Mouse (Mus musculus): Measurements from ENCODE around the gene Rsph14. TPM values are rescaled to one million over a fixed set of nuclear protein-coding genes. Genes with fewer than 3 reads are reported as not detected.

Rsph14 gene
- polyA plus RNA-seq, 1 experiment from 2014 or later = not detected

DNA sequence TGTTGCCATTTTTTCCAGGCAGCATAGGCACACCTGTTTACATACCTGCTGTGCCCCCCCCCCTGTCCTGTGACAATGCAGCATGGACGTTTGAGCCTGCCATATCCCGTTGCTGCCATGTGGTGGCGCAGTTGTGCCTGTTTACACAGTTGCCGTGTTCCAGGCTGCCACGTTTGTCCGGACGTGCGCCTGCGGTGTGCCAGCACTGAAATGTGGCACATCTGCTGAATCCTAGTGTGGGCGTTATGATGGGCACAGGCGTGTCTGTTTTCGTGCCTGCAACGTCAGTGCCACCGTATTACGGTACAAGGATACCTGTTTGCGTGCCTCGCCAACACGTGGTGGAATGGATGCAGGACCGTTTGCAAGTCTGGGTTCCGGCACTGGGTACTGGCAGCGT, 107.1 kb downstream of the Rsph14 start:
- Histone ChIP-seq H3K9me3 (ENCODE audit: control insufficient read depth, low read length) (no peaks in the 10 kb centered on the region), H3K4me2 (replicated peaks; ENCODE audit: low read depth, low read length) (peak overlapping the region; percentile 21), H3K4me3 (ENCODE audit: low read length) (no peak overlapping the region), H3K27ac (ENCODE audit: low read depth, low read length) (no peak overlapping the region), H3K9ac (ENCODE audit: low read depth, low read length) (no peak overlapping the region), H3K4me1 (ENCODE audit: control insufficient read depth, insufficient read depth, low read length) (no peaks in the 10 kb centered on the region), H3K27me3 (ENCODE audit: control insufficient read depth, insufficient read depth, low read length) (no peaks in the 10 kb centered on the region), H3K36me3 (ENCODE audit: control insufficient read depth, insufficient read depth, low read length) (no peaks in the 10 kb centered on the region)
- no peak for ATAC-seq (ENCODE audit: low FRiP score, low TSS enrichment)
- WGBS = 18% methylated on average over 21 of the region's 21 CpGs

DNA sequence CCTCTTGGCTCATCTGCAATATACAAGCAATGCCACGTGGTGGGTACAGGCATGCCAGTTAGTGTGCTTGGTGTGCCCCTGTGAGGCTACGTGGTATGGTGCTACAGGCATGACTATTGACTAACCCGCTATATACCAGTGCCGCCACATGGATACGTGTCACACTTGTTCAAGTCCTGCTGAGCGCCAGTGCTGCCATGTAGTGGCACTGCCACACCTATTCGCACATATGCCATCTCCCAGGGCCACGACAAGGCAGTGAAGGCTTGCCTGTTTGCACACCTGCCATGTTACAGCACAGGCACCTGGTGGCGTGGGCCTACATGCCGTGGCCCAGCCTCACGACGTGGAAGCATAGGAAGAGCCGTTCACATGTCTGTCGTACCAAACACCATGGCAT, 108.1 kb downstream of the Rsph14 start:
- Histone ChIP-seq H3K4me2 (replicated peaks; ENCODE audit: low read depth, low read length) (no peak overlapping the region), H3K4me3 (ENCODE audit: low read length) (no peak overlapping the region), H3K36me3 (ENCODE audit: control insufficient read depth, insufficient read depth, low read length) (no peaks in the 10 kb centered on the region), H3K27ac (ENCODE audit: low read depth, low read length) (no peak overlapping the region), H3K27me3 (ENCODE audit: control insufficient read depth, insufficient read depth, low read length) (no peaks in the 10 kb centered on the region), H3K4me1 (ENCODE audit: control insufficient read depth, insufficient read depth, low read length) (no peaks in the 10 kb centered on the region), H3K9me3 (ENCODE audit: control insufficient read depth, low read length) (no peaks in the 10 kb centered on the region), H3K9ac (ENCODE audit: low read depth, low read length) (no peak overlapping the region)
- ATAC-seq (ENCODE audit: low FRiP score, low TSS enrichment) = no peak
- 93% methylated on average over 14 of the region's 14 CpGs for WGBS

DNA sequence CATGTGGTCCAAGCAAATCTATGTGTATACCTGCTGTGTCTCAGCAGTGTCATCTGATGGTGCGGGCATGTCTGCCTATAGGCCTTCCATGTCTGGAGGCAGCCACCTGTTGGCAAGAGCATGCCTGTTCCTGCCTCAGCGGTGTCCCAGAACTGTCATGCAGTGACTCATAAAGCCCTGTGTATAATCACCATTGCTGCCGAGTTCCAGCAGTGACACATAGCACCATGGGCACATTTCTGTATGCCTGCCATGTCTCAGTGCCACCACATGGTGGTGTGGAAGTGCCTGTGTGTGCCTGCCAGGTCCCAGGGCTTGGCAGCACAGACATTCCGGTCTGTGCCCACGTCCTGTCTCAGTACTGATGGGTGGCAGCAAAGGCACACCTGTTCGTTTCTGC, 109.6 kb downstream of the Rsph14 start:
- ATAC-seq (ENCODE audit: low FRiP score, low TSS enrichment) = no peak
- H3K4me1 ChIP-seq (ENCODE audit: control insufficient read depth, insufficient read depth, low read length) = no peaks in the 10 kb centered on the region
- H3K4me2 ChIP-seq (replicated peaks; ENCODE audit: low read depth, low read length) = no peak overlapping the region
- no peak overlapping the region for H3K9ac ChIP-seq (ENCODE audit: low read depth, low read length)
- no peaks in the 10 kb centered on the region for H3K9me3 ChIP-seq (ENCODE audit: control insufficient read depth, low read length)
- no peaks in the 10 kb centered on the region for H3K36me3 ChIP-seq (ENCODE audit: control insufficient read depth, insufficient read depth, low read length)
- no peaks in the 10 kb centered on the region for H3K27me3 ChIP-seq (ENCODE audit: control insufficient read depth, insufficient read depth, low read length)
- no peak overlapping the region for H3K27ac ChIP-seq (ENCODE audit: low read depth, low read length)
- 70% methylated on average over 6 of the region's 6 CpGs for WGBS
- H3K4me3 ChIP-seq (ENCODE audit: low read length) = no peak overlapping the region

DNA sequence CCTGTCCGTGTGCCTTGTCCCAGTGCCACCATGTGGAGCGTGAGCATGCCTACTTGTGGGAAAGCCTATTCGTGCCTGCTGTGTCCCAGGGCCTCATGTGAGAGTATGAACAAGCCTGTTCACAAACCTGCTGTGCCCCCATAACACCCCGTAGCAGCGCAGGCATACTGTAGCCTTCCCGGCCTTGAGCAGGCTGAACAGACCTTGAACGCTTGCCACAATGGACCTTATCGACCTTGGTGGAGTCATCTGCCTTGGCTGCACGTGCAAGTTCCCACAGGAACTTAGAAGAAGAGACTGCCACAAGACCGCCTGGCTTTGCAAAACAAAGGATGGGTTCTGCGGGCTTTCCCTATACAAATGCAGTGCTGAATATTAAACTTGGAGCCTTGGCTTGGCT, 110.8 kb downstream of the Rsph14 start:
- Histone ChIP-seq H3K9me3 (ENCODE audit: control insufficient read depth, low read length) (no peaks in the 10 kb centered on the region), H3K4me3 (ENCODE audit: low read length) (no peak overlapping the region), H3K4me1 (ENCODE audit: control insufficient read depth, insufficient read depth, low read length) (no peaks in the 10 kb centered on the region), H3K36me3 (ENCODE audit: control insufficient read depth, insufficient read depth, low read length) (no peaks in the 10 kb centered on the region), H3K4me2 (replicated peaks; ENCODE audit: low read depth, low read length) (no peak overlapping the region), H3K9ac (ENCODE audit: low read depth, low read length) (no peak overlapping the region), H3K27me3 (ENCODE audit: control insufficient read depth, insufficient read depth, low read length) (no peaks in the 10 kb centered on the region), H3K27ac (ENCODE audit: low read depth, low read length) (no peak overlapping the region)
- WGBS = 84% methylated on average over 11 of the region's 11 CpGs
- ATAC-seq (ENCODE audit: low FRiP score, low TSS enrichment) = no peak

DNA sequence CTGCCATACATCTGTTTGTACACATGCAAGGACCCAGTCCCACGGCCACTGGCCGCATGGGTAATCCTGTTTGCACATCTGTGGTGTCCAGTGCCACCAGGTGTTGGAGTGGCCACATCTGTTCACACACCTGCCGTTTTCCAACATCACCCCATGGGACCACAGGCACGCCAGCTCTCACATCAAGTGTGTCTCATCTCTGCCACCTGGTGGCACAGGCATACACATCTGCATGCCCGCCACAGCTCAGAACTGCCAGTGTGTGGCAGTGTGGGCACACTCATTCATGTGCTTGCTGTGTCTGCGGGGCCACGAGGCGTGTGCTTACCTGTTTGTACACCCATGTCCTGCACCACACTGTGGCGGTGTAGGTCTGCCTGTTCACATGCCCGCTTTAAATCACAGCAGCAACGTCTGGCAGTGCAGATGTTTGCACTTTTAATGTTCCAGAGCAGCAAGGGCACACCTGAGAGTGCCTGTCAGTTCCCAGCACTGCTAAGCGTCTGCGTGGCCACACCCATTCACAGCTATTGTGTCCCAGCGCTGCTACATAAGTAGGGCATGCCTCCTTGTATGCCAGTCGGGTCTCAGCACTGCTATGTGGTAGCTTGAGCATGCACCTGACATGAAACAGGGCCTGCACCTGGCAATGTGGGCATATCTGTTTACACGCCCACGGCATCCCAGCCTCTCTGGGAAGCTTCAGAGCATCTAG, 111.4 kb downstream of the Rsph14 start:
- H3K4me1 ChIP-seq (ENCODE audit: control insufficient read depth, insufficient read depth, low read length) = no peaks in the 10 kb centered on the region
- no peaks in the 10 kb centered on the region for H3K27me3 ChIP-seq (ENCODE audit: control insufficient read depth, insufficient read depth, low read length)
- no peaks in the 10 kb centered on the region for H3K36me3 ChIP-seq (ENCODE audit: control insufficient read depth, insufficient read depth, low read length)
- H3K4me2 ChIP-seq (replicated peaks; ENCODE audit: low read depth, low read length) = no peak overlapping the region
- no peak overlapping the region for H3K27ac ChIP-seq (ENCODE audit: low read depth, low read length)
- no peak overlapping the region for H3K4me3 ChIP-seq (ENCODE audit: low read length)
- WGBS = 44% methylated on average over 17 of the region's 17 CpGs
- H3K9ac ChIP-seq (ENCODE audit: low read depth, low read length) = no peak overlapping the region
- ATAC-seq (ENCODE audit: low FRiP score, low TSS enrichment) = peak; percentile 66; the same call in 1 of the 2 replicates
- no peaks in the 10 kb centered on the region for H3K9me3 ChIP-seq (ENCODE audit: control insufficient read depth, low read length)

DNA sequence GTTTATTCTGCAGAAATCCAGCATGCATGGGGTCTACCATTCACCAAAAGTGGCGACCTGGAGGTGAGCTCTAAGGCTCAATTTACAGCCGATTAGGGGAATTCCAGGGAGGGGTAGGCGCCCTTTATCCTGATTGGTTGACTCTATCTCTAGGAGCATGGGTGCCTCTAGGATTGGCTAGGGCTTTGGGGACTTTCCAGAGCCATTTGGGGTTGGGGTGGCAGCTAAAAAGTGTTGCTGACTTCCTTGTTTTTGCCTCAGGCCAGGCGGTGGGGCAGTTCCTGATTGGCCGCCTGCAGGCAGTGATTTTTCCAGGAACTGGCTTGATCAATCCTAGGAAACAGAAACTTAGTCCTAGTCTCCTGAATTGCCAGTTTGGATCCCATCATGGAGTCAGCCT, 113.1 kb downstream of the Rsph14 start:
- Histone ChIP-seq H3K27ac (ENCODE audit: low read depth, low read length) (no peak overlapping the region), H3K36me3 (ENCODE audit: control insufficient read depth, insufficient read depth, low read length) (no peaks in the 10 kb centered on the region), H3K4me2 (replicated peaks; ENCODE audit: low read depth, low read length) (no peak overlapping the region), H3K9me3 (ENCODE audit: control insufficient read depth, low read length) (no peaks in the 10 kb centered on the region), H3K4me3 (ENCODE audit: low read length) (no peak overlapping the region), H3K9ac (ENCODE audit: low read depth, low read length) (no peak overlapping the region), H3K4me1 (ENCODE audit: control insufficient read depth, insufficient read depth, low read length) (no peaks in the 10 kb centered on the region), H3K27me3 (ENCODE audit: control insufficient read depth, insufficient read depth, low read length) (no peaks in the 10 kb centered on the region)
- 43% methylated on average over 5 of the region's 5 CpGs for WGBS
- ATAC-seq (ENCODE audit: low FRiP score, low TSS enrichment) = no peak

DNA sequence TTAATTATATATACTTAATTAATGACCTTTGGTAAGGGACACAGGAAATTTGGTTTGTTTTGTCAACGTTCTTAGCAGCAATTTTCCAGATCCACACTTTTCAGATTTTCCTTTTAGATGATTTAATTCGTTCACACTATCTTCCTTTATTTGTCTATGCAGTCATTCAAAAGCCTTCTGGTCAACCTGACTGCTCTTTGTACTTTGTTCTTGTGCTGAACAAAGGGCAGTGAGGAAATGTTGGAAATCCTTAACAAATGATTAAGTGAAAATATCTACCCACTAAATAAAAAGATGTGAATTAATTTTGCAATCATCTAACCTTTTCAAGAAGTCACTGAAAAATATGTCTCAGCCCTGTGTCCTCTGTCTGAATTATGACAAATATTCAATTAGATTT, 124.0 kb downstream of the Rsph14 start:
- no peaks in the 10 kb centered on the region for H3K27me3 ChIP-seq (ENCODE audit: control insufficient read depth, insufficient read depth, low read length)
- no peak overlapping the region for H3K4me3 ChIP-seq (ENCODE audit: low read length)
- no peaks in the 10 kb centered on the region for H3K36me3 ChIP-seq (ENCODE audit: control insufficient read depth, insufficient read depth, low read length)
- no peaks in the 10 kb centered on the region for H3K4me1 ChIP-seq (ENCODE audit: control insufficient read depth, insufficient read depth, low read length)
- WGBS = 81% methylated on average over 2 of the region's 2 CpGs
- no peaks in the 10 kb centered on the region for H3K9me3 ChIP-seq (ENCODE audit: control insufficient read depth, low read length)
- no peak overlapping the region for H3K9ac ChIP-seq (ENCODE audit: low read depth, low read length)
- ATAC-seq (ENCODE audit: low FRiP score, low TSS enrichment) = no peak
- H3K4me2 ChIP-seq (replicated peaks; ENCODE audit: low read depth, low read length) = no peak overlapping the region
- H3K27ac ChIP-seq (ENCODE audit: low read depth, low read length) = no peak overlapping the region

Other genes with a start within 250 kb of the Rsph14 start
- gene Gnaz, start 65.4 kb downstream of the Rsph14 start, polyA plus RNA-seq (2014; fragmentation: Nextera tagmentation; extraction: Ambion mirVana) = 5.9 and 6.0 TPM in 2 replicates
- gene Rab36, start 4.5 kb upstream of the Rsph14 start, polyA plus RNA-seq (2014; fragmentation: Nextera tagmentation; extraction: Ambion mirVana) = 9.6 and 11.8 TPM in 2 replicates
- gene Bcr, start 28.0 kb upstream of the Rsph14 start, polyA plus RNA-seq (2014; fragmentation: Nextera tagmentation; extraction: Ambion mirVana) = 9.2 and 10.0 TPM in 2 replicates
- gene Specc1l, start 179.5 kb upstream of the Rsph14 start, polyA plus RNA-seq (2014; fragmentation: Nextera tagmentation; extraction: Ambion mirVana) = 17.2 and 27.6 TPM in 2 replicates

Measured in kidney, embryonic 14.5 days (tissue).